Mouse (Mus musculus): ENCODE data around the gene Aftph. TPM values are rescaled to one million over a fixed set of nuclear protein-coding genes. Genes with fewer than 3 reads are reported as not detected.

Aftph gene
- polyA plus RNA-seq, 1 experiment: 41.0 TPM

DNA sequence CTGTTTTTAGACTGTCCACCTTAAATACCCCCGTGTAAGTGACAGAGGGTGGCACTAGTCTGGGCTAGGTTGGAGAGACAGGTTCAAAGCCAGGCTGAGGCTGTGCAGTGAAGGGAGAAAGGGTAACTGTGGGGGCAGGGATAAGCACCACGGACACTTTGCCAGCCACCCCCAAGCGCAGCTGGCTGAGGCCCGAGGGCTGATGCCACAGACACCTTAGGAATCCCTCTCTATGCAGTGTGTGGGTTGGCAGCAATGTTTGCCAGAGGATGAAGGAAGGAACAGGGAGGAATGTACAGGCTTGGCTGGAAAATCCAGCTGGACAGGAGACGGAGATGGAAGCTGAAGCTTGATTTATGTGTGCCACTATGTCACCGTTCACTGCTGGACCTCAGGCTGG is 68.9 kb downstream of the Aftph start:
- DNase-seq: no peak
- H3K4me1 ChIP-seq (ENCODE audit: control insufficient read depth, insufficient read depth, low read length): no peaks in the 10 kb centered on the region
- 59% methylated on average over 6 of the region's 6 CpGs for WGBS
- no peak for TF ChIP-seq CTCF (IDR thresholded peaks at IDR 0.05; ENCODE audit: insufficient read depth, low read length)
- TF ChIP-seq POLR2A (IDR thresholded peaks at IDR 0.05; ENCODE audit: borderline replicate concordance, extremely low read depth, low read depth, low read length): no peak
- H3K4me3 ChIP-seq (replicated peaks; ENCODE audit: extremely low read depth, low read depth, low read length): no peak overlapping the region

DNA sequence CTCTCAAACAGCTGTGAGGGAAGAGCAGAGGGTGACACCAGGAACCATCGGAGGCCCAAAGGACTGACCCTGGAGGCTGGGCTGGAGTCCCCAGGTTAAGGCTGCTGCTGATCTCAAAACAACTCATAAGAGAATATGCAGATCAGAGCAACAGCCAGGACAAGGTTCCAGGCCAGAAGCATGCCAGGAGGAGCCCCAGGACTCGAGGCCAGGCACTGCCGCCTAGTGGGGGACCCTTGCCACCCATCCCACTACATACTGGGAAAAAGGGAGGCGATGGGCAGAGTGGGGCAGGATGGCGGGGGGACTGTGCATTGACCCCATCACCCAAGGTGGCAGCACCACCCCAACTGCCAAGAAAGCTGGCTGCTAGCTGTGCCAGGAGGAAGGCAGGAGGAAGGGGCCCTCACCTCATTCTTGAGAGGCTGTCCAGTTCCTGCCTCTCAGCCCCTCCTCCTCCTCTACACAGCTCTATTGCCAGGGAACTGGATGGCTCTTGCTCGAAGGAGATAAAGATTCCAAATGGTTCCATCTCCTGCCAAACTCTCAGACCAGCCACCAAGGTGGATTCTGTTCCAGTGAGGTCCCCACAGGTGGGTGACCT is 69.5 kb downstream of the Aftph start:
- Histone ChIP-seq H3K4me3 (replicated peaks; ENCODE audit: extremely low read depth, low read depth, low read length) (no peak overlapping the region), H3K4me1 (ENCODE audit: control insufficient read depth, insufficient read depth, low read length) (no peaks in the 10 kb centered on the region)
- DNase-seq: no peak
- peak; percentile 21; the same call in 1 of the 2 replicates for TF ChIP-seq CTCF (IDR thresholded peaks at IDR 0.05; ENCODE audit: insufficient read depth, low read length)
- no peak for TF ChIP-seq POLR2A (IDR thresholded peaks at IDR 0.05; ENCODE audit: borderline replicate concordance, extremely low read depth, low read depth, low read length)
- WGBS: 50% methylated on average over 6 of the region's 6 CpGs

DNA sequence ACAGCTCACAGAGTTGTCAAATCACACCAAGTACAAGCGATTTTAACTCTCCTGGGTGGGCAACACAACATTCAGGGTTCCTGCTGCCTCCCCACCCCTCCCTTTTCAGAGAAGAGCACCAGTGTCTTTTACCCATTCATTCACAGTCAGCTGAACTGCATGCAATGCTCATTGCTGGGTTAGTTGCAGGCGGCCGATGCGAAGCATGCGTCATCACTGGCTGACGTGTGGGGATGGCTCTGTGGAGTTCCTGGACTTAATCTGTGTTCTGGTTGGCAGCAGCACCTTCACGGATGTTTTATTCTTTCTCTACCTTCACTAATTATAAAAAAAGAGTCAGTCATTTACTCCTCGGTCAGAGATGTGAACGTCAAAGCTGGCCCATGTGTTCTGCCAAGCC is 76.5 kb downstream of the Aftph start:
- no peak for DNase-seq
- Histone ChIP-seq H3K4me3 (replicated peaks; ENCODE audit: extremely low read depth, low read depth, low read length) (no peak overlapping the region), H3K4me1 (ENCODE audit: control insufficient read depth, insufficient read depth, low read length) (no peaks in the 10 kb centered on the region)
- TF ChIP-seq POLR2A (IDR thresholded peaks at IDR 0.05; ENCODE audit: borderline replicate concordance, extremely low read depth, low read depth, low read length): no peak
- no peak for TF ChIP-seq CTCF (IDR thresholded peaks at IDR 0.05; ENCODE audit: insufficient read depth, low read length)
- WGBS: 81% methylated on average over 9 of the region's 9 CpGs

GRCm38 (mm10) chr11:20663580-20664198 is 77.7 kb downstream of the Aftph start:
- 76% methylated on average over 5 of the region's 5 CpGs for WGBS
- no peak overlapping the region for H3K4me3 ChIP-seq (replicated peaks; ENCODE audit: extremely low read depth, low read depth, low read length)
- no peak for DNase-seq
- no peak for TF ChIP-seq POLR2A (IDR thresholded peaks at IDR 0.05; ENCODE audit: borderline replicate concordance, extremely low read depth, low read depth, low read length)
- no peak for TF ChIP-seq CTCF (IDR thresholded peaks at IDR 0.05; ENCODE audit: insufficient read depth, low read length)
- no peaks in the 10 kb centered on the region for H3K4me1 ChIP-seq (ENCODE audit: control insufficient read depth, insufficient read depth, low read length)

GRCm38 (mm10) chr11:20662811-20663210 is 78.6 kb downstream of the Aftph start:
- no peaks in the 10 kb centered on the region for H3K4me1 ChIP-seq (ENCODE audit: control insufficient read depth, insufficient read depth, low read length)
- TF ChIP-seq POLR2A (IDR thresholded peaks at IDR 0.05; ENCODE audit: borderline replicate concordance, extremely low read depth, low read depth, low read length): no peak
- TF ChIP-seq CTCF (IDR thresholded peaks at IDR 0.05; ENCODE audit: insufficient read depth, low read length): no peak
- 62% methylated on average over 7 of the region's 7 CpGs for WGBS
- no peak overlapping the region for H3K4me3 ChIP-seq (replicated peaks; ENCODE audit: extremely low read depth, low read depth, low read length)
- no peak for DNase-seq

- TF ChIP-seq POLR2A (IDR thresholded peaks at IDR 0.05; ENCODE audit: borderline replicate concordance, extremely low read depth, low read depth, low read length) (no peak), CTCF (IDR thresholded peaks at IDR 0.05; ENCODE audit: insufficient read depth, low read length) (peak; percentile 91)
- Histone ChIP-seq H3K4me1 (ENCODE audit: control insufficient read depth, insufficient read depth, low read length) (no peaks in the 10 kb centered on the region), H3K4me3 (replicated peaks; ENCODE audit: extremely low read depth, low read depth, low read length) (no peak overlapping the region)
- 31% methylated on average over 4 of the region's 4 CpGs for WGBS
- DNase-seq: no peak
These were observed 79.7 kb downstream of the Aftph start for GRCm38 (mm10) chr11:20661652-20662051.

- Histone ChIP-seq H3K4me3 (replicated peaks; ENCODE audit: extremely low read depth, low read depth, low read length) (no peak overlapping the region), H3K4me1 (ENCODE audit: control insufficient read depth, insufficient read depth, low read length) (no peaks in the 10 kb centered on the region)
- DNase-seq: peak; percentile 54
- 69% methylated on average over 14 of the region's 14 CpGs for WGBS
- TF ChIP-seq CTCF (IDR thresholded peaks at IDR 0.05; ENCODE audit: insufficient read depth, low read length) (no peak), POLR2A (IDR thresholded peaks at IDR 0.05; ENCODE audit: borderline replicate concordance, extremely low read depth, low read depth, low read length) (no peak)
These were observed 81.0 kb downstream of the Aftph start for GRCm38 (mm10) chr11:20660111-20661097.

DNA sequence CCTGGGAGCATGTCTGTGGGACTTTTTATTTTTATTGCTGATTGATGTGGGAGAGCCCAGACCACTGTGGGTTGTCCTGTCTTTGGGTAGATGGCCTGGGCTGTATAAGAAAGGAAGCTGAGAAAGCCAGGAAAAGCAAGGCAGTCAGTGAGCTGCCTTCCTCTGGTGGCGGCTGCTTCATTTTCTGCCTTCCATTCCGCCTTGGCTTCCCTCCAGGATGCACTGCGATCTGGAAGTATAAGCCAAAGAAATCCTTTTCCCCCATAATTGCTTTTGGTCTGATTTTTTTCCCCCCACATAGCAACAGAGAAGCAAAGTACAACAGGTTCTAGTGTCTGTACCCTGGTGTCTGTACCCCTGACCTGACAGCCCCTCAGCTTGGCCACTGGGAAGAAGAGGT is 82.3 kb downstream of the Aftph start:
- Histone ChIP-seq H3K4me3 (replicated peaks; ENCODE audit: extremely low read depth, low read depth, low read length) (no peak overlapping the region), H3K4me1 (ENCODE audit: control insufficient read depth, insufficient read depth, low read length) (no peaks in the 10 kb centered on the region; the same call in 1 of the 2 replicates)
- 38% methylated on average over 3 of the region's 3 CpGs for WGBS
- no peak for TF ChIP-seq CTCF (IDR thresholded peaks at IDR 0.05; ENCODE audit: insufficient read depth, low read length)
- TF ChIP-seq POLR2A (IDR thresholded peaks at IDR 0.05; ENCODE audit: borderline replicate concordance, extremely low read depth, low read depth, low read length): no peak
- no peak for DNase-seq

- DNase-seq: no peak
- no peak for TF ChIP-seq POLR2A (IDR thresholded peaks at IDR 0.05; ENCODE audit: borderline replicate concordance, extremely low read depth, low read depth, low read length)
- no peak for TF ChIP-seq CTCF (IDR thresholded peaks at IDR 0.05; ENCODE audit: insufficient read depth, low read length)
- 58% methylated on average over 10 of the region's 10 CpGs for WGBS
- Histone ChIP-seq H3K4me3 (replicated peaks; ENCODE audit: extremely low read depth, low read depth, low read length) (no peak overlapping the region), H3K4me1 (ENCODE audit: control insufficient read depth, insufficient read depth, low read length) (no peaks in the 10 kb centered on the region; the same call in 1 of the 2 replicates)
These were observed 84.7 kb downstream of the Aftph start for GRCm38 (mm10) chr11:20656711-20657057.
